Mouse (Mus musculus) liver, postnatal 0 days (tissue): ENCODE data around the gene Srpx2. TPM values are rescaled to one million over a fixed set of nuclear protein-coding genes. Genes with fewer than 3 reads are reported as not detected.

Source experiments
- ATAC-seq: fragments of 200-750 bp; cut with Nextera tagmentation; 2 replicates; pipeline ENCODE4 v1.8.0; 2017; ENCODE audit warnings: mild to moderate bottlenecking, moderate library complexity
- DNase-seq: peaks from one replicate; pipeline ENCODE4 v3.0.0-alpha.2; 2016
- H3K27ac ChIP-seq: fragments of 300-500 bp; sonication (generic); 2 replicates; pipeline ENCODE4 v1.5.1; 2014; ENCODE audit warnings: antibody characterized with exemption, moderate library complexity, mild to moderate bottlenecking, low read depth
- H3K27me3 ChIP-seq: fragments of 300-500 bp; sonication (generic); 2 replicates; pipeline ENCODE4 v1.6.1; 2014; ENCODE audit warnings: low read length, control low read depth, mixed read lengths; ENCODE audit not compliant: insufficient read depth
- H3K36me3 ChIP-seq: fragments of 300-500 bp; sonication (generic); replicated peaks from 2 replicates; pipeline ENCODE4 v1.6.1; 2014; ENCODE audit warnings: mild to moderate bottlenecking, control low read depth, low read length, moderate library complexity, mixed read lengths; ENCODE audit not compliant: insufficient read depth
- H3K4me1 ChIP-seq: fragments of 300-500 bp; sonication (generic); 2 replicates; pipeline ENCODE4 v1.6.1; 2014; ENCODE audit warnings: antibody characterized with exemption, mild to moderate bottlenecking, control low read depth; ENCODE audit not compliant: insufficient read depth
- H3K4me2 ChIP-seq: fragments of 300-500 bp; sonication (generic); 2 replicates; pipeline ENCODE4 v1.6.1; 2014; ENCODE audit warnings: low read depth, mild to moderate bottlenecking, low read length, moderate library complexity, mixed read lengths
- H3K4me3 ChIP-seq: fragments of 300-500 bp; sonication (generic); 2 replicates; pipeline ENCODE4 v1.5.1; 2014; ENCODE audit warnings: low read depth, low read length
- H3K9ac ChIP-seq: fragments of 300-500 bp; sonication (generic); replicated peaks from 2 replicates; pipeline ENCODE4 v1.6.1; 2014; ENCODE audit warnings: mild to moderate bottlenecking, moderate library complexity
- H3K9me3 ChIP-seq: fragments of 300-500 bp; sonication (generic); 2 replicates; pipeline ENCODE4 v1.6.1; 2016; ENCODE audit warnings: mild to moderate bottlenecking, control low read depth, low read length, mixed read lengths
- CTCF ChIP-seq: sonication (generic); IDR thresholded peaks from 2 replicates; pipeline ENCODE4 v1.5.1; 2016; ENCODE audit warnings: antibody characterized with exemption, low read depth
- EP300 ChIP-seq: IDR thresholded peaks from 2 replicates; pipeline ENCODE4 v1.6.1; 2016; ENCODE audit warnings: antibody characterized with exemption, low read depth, mild to moderate bottlenecking
- WGBS: fragments of 180-500 bp; shearing (Covaris S2); extraction: QIAGEN DNeasy Blood & Tissue Kit; methylation state at CpG from one replicate; pipeline ENCODE4 v1.1.7; 2014; ENCODE audit not compliant: insufficient replicate concordance; 5-methylcytosine and 5-hydroxymethylcytosine counted together
- polyA plus RNA-seq: library from polyadenylated mRNA; unstranded; fragments of >200 nt; fragmentation: Nextera tagmentation; extraction: Ambion mirVana; gene quantifications from 2 replicates; pipeline ENCODE4 v1.2.1, GENCODE M21; 2015

Srpx2 gene
- polyA plus RNA-seq, 1 experiment from 2014 or later, result 0.86 TPM

DNA sequence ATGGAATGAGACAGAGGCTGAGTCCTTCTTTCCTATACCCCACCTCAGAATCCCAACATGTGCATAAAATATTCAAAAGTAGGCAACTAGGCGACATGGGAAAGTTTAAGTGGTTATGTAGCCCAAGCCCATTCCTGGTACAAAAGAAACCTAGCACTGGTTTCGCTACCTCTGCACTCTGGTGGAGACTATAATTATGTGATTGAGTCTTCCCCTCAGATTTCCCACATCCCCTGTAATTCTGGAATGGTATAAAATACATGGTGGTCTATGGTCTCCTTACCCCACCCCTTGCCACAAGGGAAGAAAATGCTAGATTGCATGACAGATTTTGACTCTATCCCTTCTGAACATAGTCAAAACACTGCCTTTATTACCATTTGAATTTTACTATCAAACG lies 4.8 kb downstream of the Srpx2 start:
- DNase-seq (no peak), ATAC-seq (no peak)
- no peak overlapping the region for H3K27ac ChIP-seq
- no peaks in the 10 kb centered on the region for H3K4me1 ChIP-seq
- H3K36me3 ChIP-seq, result no peaks in the 10 kb centered on the region
- H3K9ac ChIP-seq, result no peak overlapping the region
- H3K4me2 ChIP-seq, result no peak overlapping the region
- WGBS, result 66% methylated on average over 3 of the region's 3 CpGs
- H3K27me3 ChIP-seq, result no peaks in the 10 kb centered on the region
- TF ChIP-seq CTCF, result no peak
- no peak for TF ChIP-seq EP300
- H3K9me3 ChIP-seq, result no peaks in the 10 kb centered on the region
- no peak overlapping the region for H3K4me3 ChIP-seq

DNA sequence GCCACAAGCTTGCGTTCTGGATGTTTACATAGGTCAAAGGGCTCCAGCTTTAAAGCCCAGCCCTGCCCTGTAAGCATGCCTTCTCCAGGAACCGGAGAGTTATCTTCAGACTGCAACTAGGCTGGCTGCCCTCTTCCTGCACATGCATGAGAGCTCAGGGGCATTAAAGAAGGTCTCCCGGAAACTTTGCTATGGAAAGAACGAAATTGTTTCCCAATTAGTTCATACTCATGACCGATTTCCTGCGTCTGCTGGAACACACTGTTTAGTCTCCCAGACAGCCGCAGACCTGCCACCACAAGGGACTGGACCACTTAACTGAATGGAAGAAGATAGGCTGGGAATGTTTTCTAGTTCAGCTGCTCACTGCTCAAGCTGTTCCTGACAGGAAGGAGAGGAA lies 6.0 kb downstream of the Srpx2 start:
- DNase-seq (no peak), ATAC-seq (no peak)
- no peaks in the 10 kb centered on the region for H3K36me3 ChIP-seq
- no peak overlapping the region for H3K4me3 ChIP-seq
- H3K4me2 ChIP-seq, result no peak overlapping the region
- TF ChIP-seq CTCF (no peak), EP300 (no peak)
- H3K4me1 ChIP-seq, result no peaks in the 10 kb centered on the region
- no peak overlapping the region for H3K9ac ChIP-seq
- WGBS, result 33% methylated on average over 7 of the region's 7 CpGs
- H3K27me3 ChIP-seq, result no peaks in the 10 kb centered on the region
- H3K27ac ChIP-seq, result no peak overlapping the region
- H3K9me3 ChIP-seq, result no peaks in the 10 kb centered on the region

DNA sequence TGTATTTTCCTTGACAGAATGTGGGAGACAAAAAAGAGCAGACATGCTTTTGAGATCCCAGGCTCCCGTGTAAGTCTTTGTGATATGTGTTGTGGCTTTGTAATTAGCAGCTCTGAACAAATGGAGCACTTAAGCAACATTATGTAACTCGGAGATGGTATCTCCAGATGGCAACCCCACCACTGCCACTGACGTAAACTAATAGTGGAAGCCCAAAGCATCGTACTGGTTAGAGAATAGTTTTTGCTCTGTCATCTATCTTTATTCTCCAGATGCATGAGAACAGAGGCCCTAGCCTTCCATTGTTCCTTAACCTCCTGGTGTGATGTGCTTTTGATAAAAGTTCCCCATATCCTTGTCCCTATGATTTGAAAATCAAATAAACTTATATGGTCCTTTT lies 13.0 kb downstream of the Srpx2 start:
- 54% methylated on average over 4 of the region's 4 CpGs for WGBS
- no peaks in the 10 kb centered on the region for H3K4me1 ChIP-seq
- no peak for DNase-seq

DNA sequence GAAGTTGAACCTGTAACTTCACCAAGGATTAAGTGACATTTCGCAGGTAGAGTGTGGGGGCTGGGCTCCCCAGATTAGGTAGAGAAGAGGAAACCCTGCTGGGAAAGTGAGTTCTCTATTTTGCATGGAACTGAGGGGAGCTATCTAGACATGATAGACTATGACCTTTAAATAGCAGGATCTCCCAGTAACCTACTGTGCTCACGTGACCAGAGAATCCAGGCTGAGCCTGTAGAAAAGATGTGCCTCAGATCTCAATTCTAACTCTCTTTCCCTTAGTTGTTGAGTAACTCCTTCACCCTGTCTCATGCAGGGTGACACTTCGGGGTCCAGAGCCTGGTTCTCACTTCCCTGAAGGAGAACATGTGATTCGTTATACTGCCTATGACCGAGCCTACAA lies 18.5 kb downstream of the Srpx2 start:
- Histone ChIP-seq H3K9me3 (no peaks in the 10 kb centered on the region), H3K4me3 (no peak overlapping the region), H3K27me3 (peaks cover 3% of the 10 kb centered on the region; the same call in 1 of the 2 replicates), H3K27ac (no peak overlapping the region), H3K4me2 (no peak overlapping the region), H3K9ac (no peak overlapping the region), H3K4me1 (no peaks in the 10 kb centered on the region), H3K36me3 (no peaks in the 10 kb centered on the region)
- TF ChIP-seq EP300, result no peak
- no peak for TF ChIP-seq CTCF
- WGBS, result 59% methylated on average over 5 of the region's 5 CpGs
- DNase-seq (no peak), ATAC-seq (no peak)

More for the DNA sequence above, 13.0 kb downstream of the Srpx2 start:
- ATAC-seq, result no peak
- no peaks in the 10 kb centered on the region for H3K9me3 ChIP-seq
- H3K27me3 ChIP-seq, result no peaks in the 10 kb centered on the region
- TF ChIP-seq CTCF (no peak), EP300 (no peak)
- H3K4me3 ChIP-seq, result no peak overlapping the region
- no peak overlapping the region for H3K4me2 ChIP-seq
- H3K9ac ChIP-seq, result no peak overlapping the region
- no peak overlapping the region for H3K27ac ChIP-seq
- no peaks in the 10 kb centered on the region for H3K36me3 ChIP-seq

DNA sequence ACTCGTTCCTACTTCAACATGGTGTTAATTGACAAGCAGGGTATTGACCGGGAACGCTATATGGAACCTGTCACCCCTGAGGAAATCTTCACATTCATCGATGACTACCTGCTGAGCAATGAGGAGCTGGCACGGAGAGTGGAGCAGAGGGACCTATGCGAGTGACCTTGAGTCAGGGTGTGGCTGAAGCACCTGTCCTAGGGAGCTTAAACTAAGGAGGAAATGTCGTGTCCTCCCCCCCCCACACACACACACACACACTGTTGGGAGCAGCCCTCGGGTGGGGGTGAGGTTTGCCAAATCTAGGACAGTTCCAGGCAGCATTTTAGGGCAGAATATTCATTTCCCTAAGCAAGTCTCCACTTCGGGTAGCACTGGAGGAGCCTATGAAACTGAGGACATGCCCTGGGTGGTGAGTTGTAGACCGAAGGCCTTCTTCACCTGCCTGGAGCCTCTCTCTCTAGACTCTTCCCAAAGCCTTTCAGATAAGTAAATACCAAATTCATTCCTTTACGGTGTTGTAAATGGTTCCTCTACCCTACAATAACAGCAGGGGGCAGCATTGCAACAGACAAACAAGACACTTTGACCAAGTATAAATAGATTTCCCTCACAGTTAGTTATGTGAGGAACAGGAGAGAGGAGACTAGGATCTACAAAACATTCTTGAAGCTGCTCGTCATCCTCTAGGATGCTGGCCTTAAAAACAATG lies 23.2 kb downstream of the Srpx2 start:
- Histone ChIP-seq H3K4me1 (no peaks in the 10 kb centered on the region), H3K9ac (no peak overlapping the region), H3K27me3 (peaks cover 3% of the 10 kb centered on the region; the same call in 1 of the 2 replicates), H3K27ac (no peak overlapping the region), H3K36me3 (no peaks in the 10 kb centered on the region), H3K4me3 (no peak overlapping the region), H3K4me2 (no peak overlapping the region), H3K9me3 (no peaks in the 10 kb centered on the region)
- no peak for ATAC-seq
- 54% methylated on average over 12 of the region's 12 CpGs for WGBS
- DNase-seq, result peak; percentile 13
- TF ChIP-seq EP300 (no peak), CTCF (peak; percentile 63)

DNA sequence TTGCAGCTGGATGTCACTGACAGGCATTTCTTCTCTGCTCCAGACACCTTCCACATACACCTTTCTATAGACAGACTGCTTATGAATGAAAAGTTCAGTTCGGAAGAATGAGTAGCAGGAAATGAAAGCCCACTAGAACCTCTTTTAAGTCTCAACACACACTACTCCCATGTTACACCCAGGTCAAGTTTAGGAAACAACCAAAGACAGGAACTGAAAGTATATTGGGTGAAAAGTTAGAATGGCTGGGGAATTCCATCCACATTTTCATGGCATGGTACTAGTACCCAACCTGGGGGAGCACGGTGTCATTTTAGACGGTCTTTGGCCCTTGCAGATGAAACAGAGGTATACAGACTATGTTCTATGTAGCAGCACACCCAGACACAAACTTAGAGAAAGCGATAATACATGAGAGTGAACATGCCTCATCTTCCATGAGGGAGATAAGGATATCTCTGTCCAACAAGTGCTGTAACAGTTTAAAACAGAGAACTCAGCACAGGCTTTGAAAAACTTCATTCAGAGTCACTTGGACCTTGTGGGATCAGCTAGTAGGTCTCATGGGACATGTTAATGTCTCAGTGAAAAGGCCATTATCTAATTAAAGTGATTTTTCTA lies 28.5 kb downstream of the Srpx2 start:
- Histone ChIP-seq H3K4me2 (no peak overlapping the region), H3K4me3 (no peak overlapping the region), H3K9ac (no peak overlapping the region), H3K27ac (no peak overlapping the region), H3K36me3 (no peaks in the 10 kb centered on the region), H3K4me1 (no peaks in the 10 kb centered on the region), H3K9me3 (no peaks in the 10 kb centered on the region), H3K27me3 (no peaks in the 10 kb centered on the region)
- TF ChIP-seq EP300 (no peak), CTCF (no peak)
- ATAC-seq (no peak), DNase-seq (no peak)
- 61% methylated on average over 4 of the region's 4 CpGs for WGBS
